Mouse (Mus musculus): Measurements from ENCODE around the gene Wdr83. TPM values are rescaled to one million over a fixed set of nuclear protein-coding genes. Genes with fewer than 3 reads are reported as not detected.
"Not testable (repeated sequence)": the region's sequence is repeated elsewhere in the genome, so short reads cannot be mapped to it uniquely, and the experiment has no call there.

Wdr83 gene
- polyA plus RNA-seq, 1 experiment from 2014 or later = 45.1 TPM

- Histone ChIP-seq H3K27ac (no peak overlapping the region), H3K4me1 (no peaks in the 10 kb centered on the region), H3K36me3 (peaks cover 65% of the 10 kb centered on the region), H3K9me3 (replicated peaks) (no peaks in the 10 kb centered on the region), H3K9ac (no peak overlapping the region), H3K4me3 (replicated peaks) (no peak overlapping the region), H3K27me3 (no peaks in the 10 kb centered on the region), H3K4me2 (no peak overlapping the region)
- no peak for ATAC-seq (replicated peaks; ENCODE audit: low FRiP score)
- 96% methylated on average over 13 of the region's 13 CpGs for WGBS
Observed at GRCm38 (mm10) chr8:85095051-85095450, 13.9 kb upstream of the Wdr83 start.

- Histone ChIP-seq H3K27me3 (no peaks in the 10 kb centered on the region), H3K36me3 (peaks cover 69% of the 10 kb centered on the region), H3K9ac (no peak overlapping the region), H3K4me2 (no peak overlapping the region), H3K9me3 (replicated peaks) (no peaks in the 10 kb centered on the region), H3K4me3 (replicated peaks) (no peak overlapping the region), H3K27ac (no peak overlapping the region), H3K4me1 (no peaks in the 10 kb centered on the region)
- 36% methylated on average over 21 of the region's 21 CpGs for WGBS
- no peak for ATAC-seq (replicated peaks; ENCODE audit: low FRiP score)
Observed at GRCm38 (mm10) chr8:85091526-85092090, 10.5 kb upstream of the Wdr83 start.

- H3K36me3 ChIP-seq = peaks cover 66% of the 10 kb centered on the region
- WGBS = 89% methylated on average over 11 of the region's 11 CpGs
- no peak overlapping the region for H3K27ac ChIP-seq
- H3K9me3 ChIP-seq (replicated peaks) = no peaks in the 10 kb centered on the region
- no peak overlapping the region for H3K4me3 ChIP-seq (replicated peaks)
- H3K9ac ChIP-seq = no peak overlapping the region
- no peaks in the 10 kb centered on the region for H3K27me3 ChIP-seq
- no peak for ATAC-seq (replicated peaks; ENCODE audit: low FRiP score)
- no peak overlapping the region for H3K4me2 ChIP-seq
- H3K4me1 ChIP-seq = no peaks in the 10 kb centered on the region
Observed at GRCm38 (mm10) chr8:85090856-85091255, 9.8 kb upstream of the Wdr83 start.

GRCm38 (mm10) chr8:85088771-85089170 is 7.7 kb upstream of the Wdr83 start:
- Histone ChIP-seq H3K27ac (no peak overlapping the region), H3K4me1 (peaks cover 8% of the 10 kb centered on the region), H3K27me3 (no peaks in the 10 kb centered on the region), H3K4me3 (replicated peaks) (no peak overlapping the region), H3K4me2 (no peak overlapping the region), H3K9ac (no peak overlapping the region), H3K36me3 (peaks cover 57% of the 10 kb centered on the region), H3K9me3 (replicated peaks) (no peaks in the 10 kb centered on the region)
- WGBS = 81% methylated on average over 2 of the region's 2 CpGs
- ATAC-seq (replicated peaks; ENCODE audit: low FRiP score) = no peak

GRCm38 (mm10) chr8:85086238-85086637 is 5.1 kb upstream of the Wdr83 start:
- peaks cover 43% of the 10 kb centered on the region for H3K36me3 ChIP-seq
- no peak overlapping the region for H3K9ac ChIP-seq
- 81% methylated on average over 3 of the region's 3 CpGs for WGBS
- no peak overlapping the region for H3K27ac ChIP-seq
- no peak for ATAC-seq (replicated peaks; ENCODE audit: low FRiP score)
- peaks cover 29% of the 10 kb centered on the region for H3K4me1 ChIP-seq
- no peak overlapping the region for H3K4me2 ChIP-seq
- no peaks in the 10 kb centered on the region for H3K27me3 ChIP-seq
- H3K4me3 ChIP-seq (replicated peaks) = no peak overlapping the region
- no peaks in the 10 kb centered on the region for H3K9me3 ChIP-seq (replicated peaks)

GRCm38 (mm10) chr8:85084633-85085032 is 3.5 kb upstream of the Wdr83 start:
- H3K9ac ChIP-seq = no peak overlapping the region
- no peaks in the 10 kb centered on the region for H3K9me3 ChIP-seq (replicated peaks)
- no peaks in the 10 kb centered on the region for H3K27me3 ChIP-seq
- H3K4me1 ChIP-seq = peaks cover 36% of the 10 kb centered on the region
- H3K4me2 ChIP-seq = no peak overlapping the region
- WGBS = 89% methylated on average over 8 of the region's 8 CpGs
- ATAC-seq (replicated peaks; ENCODE audit: low FRiP score) = no peak
- H3K4me3 ChIP-seq (replicated peaks) = 0 out of 2 replicates have a peak overlapping the region, but pooled peaks have one; percentile 69
- H3K36me3 ChIP-seq = peaks cover 43% of the 10 kb centered on the region
- no peak overlapping the region for H3K27ac ChIP-seq

- WGBS = under 1% methylated on average over 30 of the region's 30 CpGs
- Histone ChIP-seq H3K4me3 (replicated peaks) (peak within 1 kb of the TSS; percentile 69), H3K9me3 (replicated peaks) (no peaks in the 10 kb centered on the region), H3K4me2 (peak within 1 kb of the TSS; percentile 89), H3K27me3 (no peaks in the 10 kb centered on the region), H3K27ac (peak within 1 kb of the TSS; percentile 54), H3K36me3 (peaks cover 38% of the 10 kb centered on the region), H3K4me1 (peaks cover 39% of the 10 kb centered on the region), H3K9ac (peak within 1 kb of the TSS; percentile 65)
- peak; percentile 87 for ATAC-seq (replicated peaks; ENCODE audit: low FRiP score)
Observed at GRCm38 (mm10) chr8:85083108-85083813, 2.2 kb upstream of the Wdr83 start, which contains the start of gene Man2b1. Gene Man2b1, plus strand, starts transcription at chr8:85083270.

GRCm38 (mm10) chr8:85082169-85082568 is 1.1 kb upstream of the Wdr83 start:
- H3K9ac ChIP-seq; H3K9me3 ChIP-seq (replicated peaks); H3K27me3 ChIP-seq; H3K4me2 ChIP-seq; ATAC-seq (replicated peaks; ENCODE audit: low FRiP score); H3K4me3 ChIP-seq (replicated peaks); H3K27ac ChIP-seq: not testable (repeated sequence)
- Histone ChIP-seq H3K36me3 (peaks cover 36% of the 10 kb centered on the region), H3K4me1 (peaks cover 39% of the 10 kb centered on the region)
- 83% methylated on average over 4 of the region's 4 CpGs for WGBS

GRCm38 (mm10) chr8:85080532-85081215 is 432 bp downstream of the Wdr83 start, which contains the start of gene Wdr83os:
Gene Wdr83os, plus strand, starts transcription at chr8:85080740.
- Histone ChIP-seq H3K27me3 (no peaks in the 10 kb centered on the region), H3K9ac (peak within 1 kb of the TSS; percentile 79), H3K27ac (peak within 1 kb of the TSS; percentile 90), H3K4me1 (peaks cover 39% of the 10 kb centered on the region), H3K9me3 (replicated peaks) (no peaks in the 10 kb centered on the region), H3K4me3 (replicated peaks) (peak within 1 kb of the TSS; percentile 83), H3K4me2 (peak within 1 kb of the TSS; percentile 75), H3K36me3 (peaks cover 37% of the 10 kb centered on the region)
- WGBS = under 1% methylated on average over 30 of the region's 30 CpGs
- ATAC-seq (replicated peaks; ENCODE audit: low FRiP score) = peak; percentile 2; the same call in 1 of the 2 replicates

GRCm38 (mm10) chr8:85080214-85080531 is 933 bp downstream of the Wdr83 start:
- Histone ChIP-seq H3K9ac (peak overlapping the region; percentile 79), H3K9me3 (replicated peaks) (no peaks in the 10 kb centered on the region), H3K4me2 (peak overlapping the region; percentile 75), H3K27ac (peak overlapping the region; percentile 90), H3K4me3 (replicated peaks) (peak overlapping the region; percentile 83), H3K27me3 (no peaks in the 10 kb centered on the region), H3K4me1 (peaks cover 39% of the 10 kb centered on the region), H3K36me3 (peaks cover 37% of the 10 kb centered on the region)
- no peak for ATAC-seq (replicated peaks; ENCODE audit: low FRiP score)
- under 1% methylated on average over 25 of the region's 25 CpGs for WGBS

- Histone ChIP-seq H3K27ac (no peak overlapping the region), H3K4me1 (peaks cover 32% of the 10 kb centered on the region), H3K36me3 (peaks cover 56% of the 10 kb centered on the region), H3K27me3 (no peaks in the 10 kb centered on the region), H3K9me3 (replicated peaks) (no peaks in the 10 kb centered on the region), H3K4me3 (replicated peaks) (no peak overlapping the region), H3K4me2 (no peak overlapping the region), H3K9ac (no peak overlapping the region)
- 0% methylated on average over 2 of the region's 2 CpGs for WGBS
- ATAC-seq (replicated peaks; ENCODE audit: low FRiP score) = no peak
Observed at GRCm38 (mm10) chr8:85076993-85077392, 4.1 kb downstream of the Wdr83 start.

- Histone ChIP-seq H3K9ac (no peak overlapping the region), H3K27ac (no peak overlapping the region), H3K27me3 (no peaks in the 10 kb centered on the region), H3K4me1 (peaks cover 25% of the 10 kb centered on the region), H3K4me3 (replicated peaks) (no peak overlapping the region), H3K36me3 (peaks cover 56% of the 10 kb centered on the region), H3K9me3 (replicated peaks) (no peaks in the 10 kb centered on the region), H3K4me2 (no peak overlapping the region)
- 82% methylated on average over 9 of the region's 9 CpGs for WGBS
- ATAC-seq (replicated peaks; ENCODE audit: low FRiP score) = no peak
Observed at GRCm38 (mm10) chr8:85076001-85076400, 5.1 kb downstream of the Wdr83 start.

All from kidney, embryonic 15.5 days (tissue).